Mouse (Mus musculus) myocyte (in vitro differentiated cells): ENCODE measurements around the gene Dnajc24. TPM values are rescaled to one million over a fixed set of nuclear protein-coding genes. Genes with fewer than 3 reads are reported as not detected.

ENCODE experiments used
- H3K27me3 ChIP-seq: one replicate; pipeline ENCODE4 v1.6.1; 2011; ENCODE audit not compliant: control insufficient read depth, insufficient read depth, insufficient read length
- H3K36me3 ChIP-seq: one replicate; pipeline ENCODE4 v1.6.1; 2011; ENCODE audit not compliant: control insufficient read depth, insufficient read depth
- H3K4me2 ChIP-seq: one replicate; pipeline ENCODE4 v1.6.1; 2011; ENCODE audit warnings: low read depth, control low read depth
- H3K4me3 ChIP-seq: one replicate; pipeline ENCODE4 v1.5.1; 2011; ENCODE audit warnings: mild to moderate bottlenecking, control low read depth, moderate library complexity
- H3K79me2 ChIP-seq: one replicate; pipeline ENCODE4 v1.6.1; 2011; ENCODE audit not compliant: control insufficient read depth, insufficient read depth
- H3ac ChIP-seq: one replicate; pipeline ENCODE4 v1.6.1; 2011; ENCODE audit not compliant: control insufficient read depth, insufficient read length
- CEBPB ChIP-seq: IDR thresholded peaks from 2 replicates; pipeline ENCODE4 v1.6.1; 2011; ENCODE audit warnings: mild to moderate bottlenecking, moderate library complexity; ENCODE audit not compliant: poor library complexity, insufficient read depth, severe bottlenecking
- E2F4 ChIP-seq: IDR thresholded peaks from one replicate; pipeline ENCODE4 v1.6.1; 2011; ENCODE audit warnings: mild to moderate bottlenecking, control low read depth, moderate library complexity; ENCODE audit not compliant: insufficient read depth
- MAX ChIP-seq: IDR thresholded peaks from one replicate; pipeline ENCODE4 v1.6.1; 2011; ENCODE audit warnings: low read depth, mild to moderate bottlenecking, control low read depth
- MYOD1 ChIP-seq, 3 experiments: IDR thresholded peaks; one replicate each; pipeline ENCODE4 v1.6.1; 2011; ENCODE audit warnings: control low read depth in 2 of 3, low read depth in 2 of 3, mild to moderate bottlenecking in 2 of 3, moderate library complexity in 1 of 3; ENCODE audit not compliant: insufficient read length in 2 of 3, control insufficient read depth in 1 of 3
- MYOG ChIP-seq, 3 experiments: IDR thresholded peaks; one replicate each; pipeline ENCODE4 v1.6.1; 2011; ENCODE audit warnings: control low read depth in 2 of 3, low read depth in 2 of 3, mild to moderate bottlenecking in 2 of 3; ENCODE audit not compliant: insufficient read length in 2 of 3, control insufficient read depth in 1 of 3, insufficient read depth in 1 of 3
- POLR2A ChIP-seq: IDR thresholded peaks from one replicate; pipeline ENCODE4 v1.6.1; 2011; ENCODE audit warnings: low read depth, mild to moderate bottlenecking, control low read depth, moderate library complexity; ENCODE audit not compliant: insufficient read length
- POLR2AphosphoS2 ChIP-seq: IDR thresholded peaks from one replicate; pipeline ENCODE4 v1.6.1; 2011; ENCODE audit warnings: low read depth, control low read depth; ENCODE audit not compliant: insufficient read length
- REST ChIP-seq: IDR thresholded peaks from one replicate; pipeline ENCODE4 v1.6.1; 2011; ENCODE audit warnings: mild to moderate bottlenecking, control low read depth, moderate library complexity; ENCODE audit not compliant: insufficient read depth, insufficient read length
- SRF ChIP-seq: IDR thresholded peaks from one replicate; pipeline ENCODE4 v1.6.1; 2011; ENCODE audit warnings: low read depth; ENCODE audit not compliant: control insufficient read depth, insufficient read length
- TCF12 ChIP-seq: IDR thresholded peaks from one replicate; pipeline ENCODE4 v1.6.1; 2011; ENCODE audit warnings: mild to moderate bottlenecking, control low read depth; ENCODE audit not compliant: poor library complexity, insufficient read depth, severe bottlenecking
- TCF3 ChIP-seq: IDR thresholded peaks from one replicate; pipeline ENCODE4 v1.6.1; 2011; ENCODE audit warnings: low read depth, control low read depth; ENCODE audit not compliant: insufficient read length
- USF1 ChIP-seq: IDR thresholded peaks from one replicate; pipeline ENCODE4 v1.6.1; 2011; ENCODE audit warnings: low read depth, mild to moderate bottlenecking, control low read depth, moderate library complexity
- polyA plus RNA-seq: library from polyadenylated mRNA; unstranded; fragments of >200 nt; fragmentation: generic; extraction: Trizol; gene quantifications from one replicate; pipeline ENCODE4 v1.2.1, GENCODE M21; 2012; ENCODE audit warnings: missing spikeins

The Dnajc24 gene
- polyA plus RNA-seq, 1 experiment: 15.3 TPM

GRCm38 (mm10) chr2:106024895-106025294, 21.5 kb upstream of the Dnajc24 start:
- Histone ChIP-seq H3K27me3 (no peaks in the 10 kb centered on the region), H3K4me3 (no peak overlapping the region), H3K4me2 (no peak overlapping the region), H3K36me3 (no peaks in the 10 kb centered on the region), H3K79me2 (no peaks in the 10 kb centered on the region), H3ac (no peak overlapping the region)
- no peak for TF ChIP-seq TCF3

GRCm38 (mm10) chr2:106008415-106008814, 5.1 kb upstream of the Dnajc24 start:
- Histone ChIP-seq H3K4me3 (no peak overlapping the region), H3ac (no peak overlapping the region), H3K36me3 (no peaks in the 10 kb centered on the region), H3K4me2 (no peak overlapping the region), H3K79me2 (no peaks in the 10 kb centered on the region), H3K27me3 (no peaks in the 10 kb centered on the region)
- TF ChIP-seq SRF: no peak
- TF ChIP-seq CEBPB: no peak
- no peak for TF ChIP-seq POLR2AphosphoS2
- TF ChIP-seq MYOG (IDR thresholded peaks at IDR 0.05; ENCODE audit: control insufficient read depth in 1 of 3, insufficient read depth in 1 of 3, insufficient read length in 2 of 3, low read depth in 2 of 3): no peak
- TF ChIP-seq MYOD1 (IDR thresholded peaks at IDR 0.05; ENCODE audit: control insufficient read depth in 1 of 3, insufficient read length in 2 of 3, low read depth in 2 of 3): no peak
- TF ChIP-seq TCF12: no peak
- no peak for TF ChIP-seq MAX
- no peak for TF ChIP-seq USF1
- TF ChIP-seq POLR2A: no peak
- TF ChIP-seq TCF3: no peak
- TF ChIP-seq E2F4: no peak
- TF ChIP-seq REST: no peak

- no peak overlapping the region for H3K4me3 ChIP-seq
- H3K27me3 ChIP-seq: no peaks in the 10 kb centered on the region
- TF ChIP-seq E2F4 (no peak), POLR2AphosphoS2 (no peak), MYOG (IDR thresholded peaks at IDR 0.05; ENCODE audit: control insufficient read depth in 1 of 3, insufficient read depth in 1 of 3, insufficient read length in 2 of 3, low read depth in 2 of 3) (no peak), USF1 (no peak), REST (no peak), TCF3 (no peak), MAX (no peak), POLR2A (no peak), MYOD1 (IDR thresholded peaks at IDR 0.05; ENCODE audit: control insufficient read depth in 1 of 3, insufficient read length in 2 of 3, low read depth in 2 of 3) (no peak), SRF (no peak), TCF12 (no peak), CEBPB (no peak)
- H3ac ChIP-seq: no peak overlapping the region
- no peak overlapping the region for H3K4me2 ChIP-seq
- no peaks in the 10 kb centered on the region for H3K36me3 ChIP-seq
- H3K79me2 ChIP-seq: no peaks in the 10 kb centered on the region
Measured at GRCm38 (mm10) chr2:105987999-105988398, 15.3 kb downstream of the Dnajc24 start.

GRCm38 (mm10) chr2:105987131-105987530, 16.2 kb downstream of the Dnajc24 start:
- no peak overlapping the region for H3K4me2 ChIP-seq
- TF ChIP-seq POLR2A: no peak
- TF ChIP-seq MAX: no peak
- no peak for TF ChIP-seq MYOD1 (IDR thresholded peaks at IDR 0.05; ENCODE audit: control insufficient read depth in 1 of 3, insufficient read length in 2 of 3, low read depth in 2 of 3)
- TF ChIP-seq USF1: no peak
- no peak for TF ChIP-seq REST
- TF ChIP-seq TCF3: no peak
- no peak for TF ChIP-seq MYOG (IDR thresholded peaks at IDR 0.05; ENCODE audit: control insufficient read depth in 1 of 3, insufficient read depth in 1 of 3, insufficient read length in 2 of 3, low read depth in 2 of 3)
- H3ac ChIP-seq: no peak overlapping the region
- H3K27me3 ChIP-seq: no peaks in the 10 kb centered on the region
- no peaks in the 10 kb centered on the region for H3K79me2 ChIP-seq
- no peak overlapping the region for H3K4me3 ChIP-seq
- H3K36me3 ChIP-seq: no peaks in the 10 kb centered on the region

- TF ChIP-seq POLR2AphosphoS2: no peak
- H3K4me3 ChIP-seq: no peak overlapping the region
- H3K27me3 ChIP-seq: no peaks in the 10 kb centered on the region
- peaks cover 3% of the 10 kb centered on the region for H3K36me3 ChIP-seq
- H3ac ChIP-seq: no peak overlapping the region
- H3K79me2 ChIP-seq: no peaks in the 10 kb centered on the region
- H3K4me2 ChIP-seq: no peak overlapping the region
Measured at GRCm38 (mm10) chr2:105985206-105985605, 18.1 kb downstream of the Dnajc24 start.

- H3K4me3 ChIP-seq: no peak overlapping the region
- no peak for TF ChIP-seq TCF3
- TF ChIP-seq USF1: no peak
- TF ChIP-seq E2F4: no peak
- no peak for TF ChIP-seq POLR2A
- no peak for TF ChIP-seq POLR2AphosphoS2
- TF ChIP-seq TCF12: no peak
- TF ChIP-seq MAX: no peak
- no peak overlapping the region for H3K4me2 ChIP-seq
- no peak overlapping the region for H3ac ChIP-seq
- H3K36me3 ChIP-seq: peaks cover 14% of the 10 kb centered on the region
- no peaks in the 10 kb centered on the region for H3K79me2 ChIP-seq
- H3K27me3 ChIP-seq: no peaks in the 10 kb centered on the region
Measured at GRCm38 (mm10) chr2:105978065-105978464, 25.3 kb downstream of the Dnajc24 start.
